Mouse (Mus musculus): ENCODE measurements around the gene St3gal5.

- TF ChIP-seq CTCF (IDR thresholded peaks at IDR 0.05; ENCODE audit: control insufficient read depth, insufficient read depth, insufficient replicate concordance, low read depth, low read length) (no peak), POLR2A (IDR thresholded peaks at IDR 0.05; ENCODE audit: control insufficient read depth, low read depth, low read length) (no peak)
Measured at GRCm38 (mm10) chr6:72076512-72076911, 20.9 kb upstream of the St3gal5 start.
